Mouse (Mus musculus): ENCODE data around the gene Dnase2b.

GRCm38 (mm10) chr3:146534986-146535385, 80.4 kb downstream of the Dnase2b start:
- TF ChIP-seq USF1 (IDR thresholded peaks at IDR 0.05; ENCODE audit: low read depth) (no peak), CTCF (IDR thresholded peaks at IDR 0.05; ENCODE audit: control insufficient read depth, insufficient read depth, insufficient read length) (no peak), FOSL1 (IDR thresholded peaks at IDR 0.05; ENCODE audit: insufficient read depth, low read length, poor library complexity, severe bottlenecking) (no peak), MAX (IDR thresholded peaks at IDR 0.05) (no peak), MYOD1 (IDR thresholded peaks at IDR 0.05; ENCODE audit: control insufficient read depth, insufficient read length, low read depth) (no peak), MYOG (IDR thresholded peaks at IDR 0.05; ENCODE audit: control insufficient read depth, extremely low read depth, insufficient read length) (no peak)

Measured in C2C12 (cell line).